Mouse (Mus musculus) liver, adult 2 months (tissue): Measurements from ENCODE around the gene Zmiz1. TPM values are rescaled to one million over a fixed set of nuclear protein-coding genes. Genes with fewer than 3 reads are reported as not detected.

Experiments
- DNase-seq: peaks from one replicate; pipeline ENCODE4 v3.0.0-alpha.2; 2011; ENCODE audit warnings: low read depth, low spot score; ENCODE audit errors: extremely low read depth
- H3K27ac ChIP-seq: fragments of 200-500 bp; replicated peaks from 2 replicates; pipeline ENCODE4 v1.5.1; 2012; ENCODE audit warnings: low read depth, mild to moderate bottlenecking, control low read depth, inconsistent platforms, low read length; ENCODE audit not compliant: insufficient read depth
- H3K27me3 ChIP-seq: fragments of 200-500 bp; 2 replicates; pipeline ENCODE4 v1.6.1; 2012; ENCODE audit warnings: mild to moderate bottlenecking, moderate library complexity, low read length, inconsistent platforms; ENCODE audit not compliant: control insufficient read depth, insufficient read depth
- H3K36me3 ChIP-seq: fragments of 200-500 bp; 2 replicates; pipeline ENCODE4 v1.6.1; 2012; ENCODE audit warnings: low read length, inconsistent platforms; ENCODE audit not compliant: control insufficient read depth, insufficient read depth
- H3K4me1 ChIP-seq: fragments of 200-500 bp; 2 replicates; pipeline ENCODE4 v1.6.1; 2011; ENCODE audit warnings: low read length; ENCODE audit not compliant: control insufficient read depth, insufficient read depth
- H3K4me3 ChIP-seq: fragments of 200-500 bp; 2 replicates; pipeline ENCODE4 v1.5.1; 2011; ENCODE audit warnings: low read depth, mild to moderate bottlenecking, control low read depth, low read length, moderate library complexity; ENCODE audit not compliant: insufficient read depth
- H3K79me2 ChIP-seq: fragments of 200-500 bp; 2 replicates; pipeline ENCODE4 v1.6.1; 2012; ENCODE audit warnings: inconsistent platforms, mild to moderate bottlenecking, low read length, moderate library complexity; ENCODE audit not compliant: control insufficient read depth, insufficient read depth
- H3K9ac ChIP-seq: fragments of 200-500 bp; 2 replicates; pipeline ENCODE4 v1.6.1; 2012; ENCODE audit warnings: low read depth, mild to moderate bottlenecking, control low read depth, inconsistent platforms, low read length
- CTCF ChIP-seq: fragments of 200-500 bp; IDR thresholded peaks from 2 replicates; pipeline ENCODE4 v1.5.1; 2011; ENCODE audit warnings: low read depth, low read length, control low read depth
- POLR2A ChIP-seq: fragments of 200-500 bp; IDR thresholded peaks from 2 replicates; pipeline ENCODE4 v1.6.1; 2011; ENCODE audit warnings: low read length, control low read depth; ENCODE audit not compliant: insufficient read depth; ENCODE audit errors: extremely low read depth
- WGBS: fragments of 180-500 bp; shearing (Covaris S2); methylation state at CpG from one replicate; pipeline ENCODE4 v1.1.7; 2018; 5-methylcytosine and 5-hydroxymethylcytosine counted together
- polyA plus RNA-seq: library from polyadenylated mRNA; depleted of rRNA; stranded (reverse); fragments of >200 nt; gene quantifications from 2 replicates; pipeline ENCODE4 v1.2.3, GENCODE M21; 2012
- total RNA-seq: library from RNA; depleted of rRNA; stranded (reverse); fragments of >200 nt; gene quantifications from 2 replicates; pipeline ENCODE4 v1.2.3, GENCODE M21; 2014

The Zmiz1 gene
- total and polyA plus RNA-seq, 2 experiments = 5.3 to 10.2 TPM

GRCm38 (mm10) chr14:25611159-25611697, 152.2 kb downstream of the Zmiz1 start:
- no peak overlapping the region for H3K4me3 ChIP-seq
- 90% methylated on average over 9 of the region's 9 CpGs for WGBS

GRCm38 (mm10) chr14:25611815-25612698, 153.1 kb downstream of the Zmiz1 start:
- Histone ChIP-seq H3K27me3 (no peaks in the 10 kb centered on the region), H3K27ac (no peak overlapping the region), H3K4me3 (no peak overlapping the region), H3K36me3 (no peaks in the 10 kb centered on the region), H3K4me1 (peaks cover 10% of the 10 kb centered on the region), H3K79me2 (peaks cover 13% of the 10 kb centered on the region; the same call in 1 of the 2 replicates), H3K9ac (no peak overlapping the region)
- WGBS = 71% methylated on average over 10 of the region's 10 CpGs
- no peak for DNase-seq
- no peak for TF ChIP-seq POLR2A
- TF ChIP-seq CTCF = no peak

More at GRCm38 (mm10) chr14:25611159-25611697, 152.2 kb downstream of the Zmiz1 start:
- no peak overlapping the region for H3K27ac ChIP-seq
- H3K79me2 ChIP-seq = peaks cover 12% of the 10 kb centered on the region; the same call in 1 of the 2 replicates
- H3K9ac ChIP-seq = no peak overlapping the region
- H3K4me1 ChIP-seq = peaks cover 10% of the 10 kb centered on the region
- no peak for TF ChIP-seq POLR2A
- TF ChIP-seq CTCF = no peak
- H3K36me3 ChIP-seq = no peaks in the 10 kb centered on the region
- DNase-seq = no peak
- H3K27me3 ChIP-seq = no peaks in the 10 kb centered on the region

- H3K27ac ChIP-seq = no peak overlapping the region
- peaks cover 9% of the 10 kb centered on the region for H3K79me2 ChIP-seq
- no peak overlapping the region for H3K4me3 ChIP-seq
- TF ChIP-seq CTCF (no peak), POLR2A (no peak)
- H3K4me1 ChIP-seq = peaks cover 10% of the 10 kb centered on the region
- no peaks in the 10 kb centered on the region for H3K27me3 ChIP-seq
- H3K9ac ChIP-seq = no peak overlapping the region
- no peak for DNase-seq
- H3K36me3 ChIP-seq = no peaks in the 10 kb centered on the region
- WGBS = 85% methylated on average over 8 of the region's 8 CpGs
Observed at GRCm38 (mm10) chr14:25613942-25614575, 155.1 kb downstream of the Zmiz1 start.

GRCm38 (mm10) chr14:25614684-25615083, 155.7 kb downstream of the Zmiz1 start:
- no peak overlapping the region for H3K9ac ChIP-seq
- H3K79me2 ChIP-seq = peaks cover 14% of the 10 kb centered on the region
- WGBS = 60% methylated on average over 5 of the region's 5 CpGs
- no peak for TF ChIP-seq POLR2A
- no peak for TF ChIP-seq CTCF
- H3K36me3 ChIP-seq = no peaks in the 10 kb centered on the region
- H3K4me1 ChIP-seq = peaks cover 7% of the 10 kb centered on the region
- H3K27ac ChIP-seq = no peak overlapping the region
- no peak for DNase-seq
- H3K27me3 ChIP-seq = no peaks in the 10 kb centered on the region
- no peak overlapping the region for H3K4me3 ChIP-seq

GRCm38 (mm10) chr14:25615602-25616001, 156.6 kb downstream of the Zmiz1 start:
- Histone ChIP-seq H3K36me3 (no peaks in the 10 kb centered on the region), H3K27me3 (no peaks in the 10 kb centered on the region), H3K79me2 (peaks cover 12% of the 10 kb centered on the region), H3K4me3 (no peak overlapping the region), H3K9ac (no peak overlapping the region), H3K27ac (no peak overlapping the region), H3K4me1 (peaks cover 2% of the 10 kb centered on the region; the same call in 1 of the 2 replicates)
- DNase-seq = no peak
- WGBS = 92% methylated on average over 8 of the region's 8 CpGs
- TF ChIP-seq CTCF = no peak
- no peak for TF ChIP-seq POLR2A
